Mouse (Mus musculus): ENCODE data around the gene Spred1. TPM values are rescaled to one million over a fixed set of nuclear protein-coding genes. Genes with fewer than 3 reads are reported as not detected.

Spred1 gene
- polyA plus RNA-seq, 1 experiment: 4.0 TPM

- no peak overlapping the region for H3K4me3 ChIP-seq (ENCODE audit: control insufficient read depth, insufficient read depth, low read length)
- DNase-seq: no peak
- peaks cover 4% of the 10 kb centered on the region; the same call in 1 of the 2 replicates for H3K36me3 ChIP-seq (ENCODE audit: control insufficient read depth, insufficient read depth, low read length)
- H3K27me3 ChIP-seq (ENCODE audit: control insufficient read depth, insufficient read depth, low read length): no peaks in the 10 kb centered on the region
- no peak overlapping the region for H3K27ac ChIP-seq (ENCODE audit: control insufficient read depth, insufficient read depth, low read length)
- TF ChIP-seq POLR2A (IDR thresholded peaks at IDR 0.05; ENCODE audit: control insufficient read depth, extremely low read depth, insufficient read depth, low read length, poor library complexity) (no peak), CTCF (IDR thresholded peaks at IDR 0.05; ENCODE audit: borderline replicate concordance, control insufficient read depth, extremely low read depth, insufficient read depth, low read length, poor library complexity) (no peak)
- WGBS: 70% methylated on average over 3 of the region's 3 CpGs
- H3K4me1 ChIP-seq (replicated peaks; ENCODE audit: control insufficient read depth, insufficient read depth, low read length): no peaks in the 10 kb centered on the region
Measured at GRCm38 (mm10) chr2:117169037-117169436, 47.9 kb downstream of the Spred1 start.

- TF ChIP-seq POLR2A (IDR thresholded peaks at IDR 0.05; ENCODE audit: control insufficient read depth, extremely low read depth, insufficient read depth, low read length, poor library complexity) (no peak), CTCF (IDR thresholded peaks at IDR 0.05; ENCODE audit: borderline replicate concordance, control insufficient read depth, extremely low read depth, insufficient read depth, low read length, poor library complexity) (no peak)
- Histone ChIP-seq H3K27ac (ENCODE audit: control insufficient read depth, insufficient read depth, low read length) (no peak overlapping the region), H3K4me1 (replicated peaks; ENCODE audit: control insufficient read depth, insufficient read depth, low read length) (no peaks in the 10 kb centered on the region), H3K27me3 (ENCODE audit: control insufficient read depth, insufficient read depth, low read length) (no peaks in the 10 kb centered on the region), H3K4me3 (ENCODE audit: control insufficient read depth, insufficient read depth, low read length) (no peak overlapping the region), H3K36me3 (ENCODE audit: control insufficient read depth, insufficient read depth, low read length) (peaks cover 4% of the 10 kb centered on the region; the same call in 1 of the 2 replicates)
- WGBS: 95% methylated on average over 4 of the region's 4 CpGs
- no peak for DNase-seq
Measured at GRCm38 (mm10) chr2:117172981-117173380, 51.8 kb downstream of the Spred1 start.

- Histone ChIP-seq H3K4me3 (ENCODE audit: control insufficient read depth, insufficient read depth, low read length) (no peak overlapping the region), H3K4me1 (replicated peaks; ENCODE audit: control insufficient read depth, insufficient read depth, low read length) (no peaks in the 10 kb centered on the region), H3K36me3 (ENCODE audit: control insufficient read depth, insufficient read depth, low read length) (peaks cover 4% of the 10 kb centered on the region; the same call in 1 of the 2 replicates), H3K27ac (ENCODE audit: control insufficient read depth, insufficient read depth, low read length) (no peak overlapping the region), H3K27me3 (ENCODE audit: control insufficient read depth, insufficient read depth, low read length) (no peaks in the 10 kb centered on the region)
- 97% methylated on average over 4 of the region's 4 CpGs for WGBS
- TF ChIP-seq POLR2A (IDR thresholded peaks at IDR 0.05; ENCODE audit: control insufficient read depth, extremely low read depth, insufficient read depth, low read length, poor library complexity) (no peak), CTCF (IDR thresholded peaks at IDR 0.05; ENCODE audit: borderline replicate concordance, control insufficient read depth, extremely low read depth, insufficient read depth, low read length, poor library complexity) (no peak)
- no peak for DNase-seq
Measured at GRCm38 (mm10) chr2:117176066-117176465, 54.9 kb downstream of the Spred1 start.

DNA sequence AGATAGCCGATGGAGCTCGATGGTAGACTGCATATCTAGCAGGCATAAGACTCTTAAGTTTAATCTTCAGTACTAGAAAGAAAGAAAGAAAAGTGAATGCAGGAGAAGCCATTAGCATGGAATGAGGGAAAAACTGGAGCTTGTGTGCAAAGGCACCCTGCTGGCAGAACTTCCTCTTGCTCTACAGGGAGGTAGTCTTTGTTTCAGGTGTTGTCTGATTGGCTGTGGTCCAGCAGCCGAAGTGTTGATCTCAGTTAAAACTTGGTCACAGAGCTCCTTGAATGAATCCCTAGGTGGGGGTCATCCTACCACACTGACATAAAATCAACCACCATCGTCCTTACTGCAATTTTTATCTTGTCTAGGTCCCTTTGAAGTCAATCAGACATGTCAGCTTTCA lies 55.8 kb downstream of the Spred1 start:
- Histone ChIP-seq H3K36me3 (ENCODE audit: control insufficient read depth, insufficient read depth, low read length) (peaks cover 2% of the 10 kb centered on the region; the same call in 1 of the 2 replicates), H3K4me3 (ENCODE audit: control insufficient read depth, insufficient read depth, low read length) (no peak overlapping the region), H3K4me1 (replicated peaks; ENCODE audit: control insufficient read depth, insufficient read depth, low read length) (no peaks in the 10 kb centered on the region), H3K27me3 (ENCODE audit: control insufficient read depth, insufficient read depth, low read length) (no peaks in the 10 kb centered on the region), H3K27ac (ENCODE audit: control insufficient read depth, insufficient read depth, low read length) (no peak overlapping the region)
- no peak for DNase-seq
- 92% methylated on average over 4 of the region's 4 CpGs for WGBS
- TF ChIP-seq CTCF (IDR thresholded peaks at IDR 0.05; ENCODE audit: borderline replicate concordance, control insufficient read depth, extremely low read depth, insufficient read depth, low read length, poor library complexity): no peak
- TF ChIP-seq POLR2A (IDR thresholded peaks at IDR 0.05; ENCODE audit: control insufficient read depth, extremely low read depth, insufficient read depth, low read length, poor library complexity): no peak

DNA sequence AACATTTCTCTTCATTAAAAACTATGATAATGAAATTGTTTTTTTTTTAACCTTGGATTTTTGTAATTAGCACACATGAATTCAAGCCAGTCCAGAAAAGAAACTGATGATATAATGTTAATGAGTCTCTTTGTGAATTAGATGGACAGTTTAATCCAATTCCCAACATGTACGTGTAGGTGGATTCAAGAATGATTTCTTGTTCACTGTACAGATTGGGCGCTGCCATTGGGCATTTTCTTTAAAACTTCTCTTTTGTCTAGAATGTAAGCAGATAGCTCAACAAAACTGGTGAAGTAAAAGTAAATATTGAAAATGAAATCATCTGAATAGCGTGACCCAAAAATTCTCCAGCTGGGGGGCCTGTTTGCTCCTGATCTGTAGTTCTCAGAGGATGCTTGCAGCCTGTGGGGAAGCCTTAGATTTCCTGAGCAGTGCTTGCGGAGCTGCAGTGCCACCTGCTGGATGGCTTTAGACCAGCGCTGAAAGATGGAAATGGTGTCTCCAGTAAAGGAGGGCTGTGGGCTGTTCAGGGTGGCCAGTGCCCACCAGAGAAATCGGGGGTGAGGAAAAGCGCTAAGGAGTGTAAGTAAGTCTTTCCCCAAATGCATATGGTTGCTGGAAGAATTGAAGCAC lies 59.2 kb downstream of the Spred1 start:
- Histone ChIP-seq H3K4me3 (ENCODE audit: control insufficient read depth, insufficient read depth, low read length) (no peak overlapping the region), H3K27ac (ENCODE audit: control insufficient read depth, insufficient read depth, low read length) (no peak overlapping the region), H3K36me3 (ENCODE audit: control insufficient read depth, insufficient read depth, low read length) (no peaks in the 10 kb centered on the region), H3K4me1 (replicated peaks; ENCODE audit: control insufficient read depth, insufficient read depth, low read length) (no peaks in the 10 kb centered on the region), H3K27me3 (ENCODE audit: control insufficient read depth, insufficient read depth, low read length) (no peaks in the 10 kb centered on the region)
- peak; percentile 77 for DNase-seq
- 45% methylated on average over 7 of the region's 7 CpGs for WGBS
- TF ChIP-seq CTCF (IDR thresholded peaks at IDR 0.05; ENCODE audit: borderline replicate concordance, control insufficient read depth, extremely low read depth, insufficient read depth, low read length, poor library complexity): peak; percentile 87; the same call in 1 of the 2 replicates
- no peak for TF ChIP-seq POLR2A (IDR thresholded peaks at IDR 0.05; ENCODE audit: control insufficient read depth, extremely low read depth, insufficient read depth, low read length, poor library complexity)

GRCm38 (mm10) chr2:117185587-117185986 lies 64.4 kb downstream of the Spred1 start:
- DNase-seq: no peak
- no peaks in the 10 kb centered on the region for H3K27me3 ChIP-seq (ENCODE audit: control insufficient read depth, insufficient read depth, low read length)
- TF ChIP-seq CTCF (IDR thresholded peaks at IDR 0.05; ENCODE audit: borderline replicate concordance, control insufficient read depth, extremely low read depth, insufficient read depth, low read length, poor library complexity) (no peak), POLR2A (IDR thresholded peaks at IDR 0.05; ENCODE audit: control insufficient read depth, extremely low read depth, insufficient read depth, low read length, poor library complexity) (no peak)
- H3K27ac ChIP-seq (ENCODE audit: control insufficient read depth, insufficient read depth, low read length): no peak overlapping the region
- 92% methylated on average over 4 of the region's 4 CpGs for WGBS
- no peaks in the 10 kb centered on the region for H3K36me3 ChIP-seq (ENCODE audit: control insufficient read depth, insufficient read depth, low read length)
- H3K4me1 ChIP-seq (replicated peaks; ENCODE audit: control insufficient read depth, insufficient read depth, low read length): no peaks in the 10 kb centered on the region
- H3K4me3 ChIP-seq (ENCODE audit: control insufficient read depth, insufficient read depth, low read length): no peak overlapping the region

Measured in thymus, adult 2 months (tissue).